Mouse (Mus musculus) yolk sac, embryonic 10.5 days (tissue): ENCODE data around the gene Ednrb.
"Not testable (repeated sequence)": the region's sequence is repeated elsewhere in the genome, so short reads cannot be mapped to it uniquely, and the experiment has no call there.

Source experiments
- DNase-seq: peaks from one replicate; pipeline ENCODE4 v3.0.0-alpha.2; 2017; ENCODE audit warnings: low spot score

The Ednrb gene

GRCm38 (mm10) chr14:103822590-103822989 lies 21.6 kb downstream of the Ednrb start:
- no peak for DNase-seq

- DNase-seq: no peak
Observed at GRCm38 (mm10) chr14:103816637-103817308, 27.4 kb downstream of the Ednrb start.

GRCm38 (mm10) chr14:103815542-103815941 lies 28.7 kb downstream of the Ednrb start:
- DNase-seq: no peak

- DNase-seq: no peak
Observed at GRCm38 (mm10) chr14:103814015-103814691, 30.0 kb downstream of the Ednrb start.

- no peak for DNase-seq
Observed at GRCm38 (mm10) chr14:103813246-103813645, 31.0 kb downstream of the Ednrb start.

- no peak for DNase-seq
Observed at GRCm38 (mm10) chr14:103811291-103811690, 32.9 kb downstream of the Ednrb start.

GRCm38 (mm10) chr14:103803907-103804659 lies 40.1 kb downstream of the Ednrb start:
- no peak for DNase-seq

- DNase-seq: no peak
Observed at GRCm38 (mm10) chr14:103797123-103797522, 47.1 kb downstream of the Ednrb start.

GRCm38 (mm10) chr14:103795591-103795990 lies 48.6 kb downstream of the Ednrb start:
- DNase-seq: no peak

GRCm38 (mm10) chr14:103793409-103793808 lies 50.8 kb downstream of the Ednrb start:
- no peak for DNase-seq

GRCm38 (mm10) chr14:103792726-103793125 lies 51.5 kb downstream of the Ednrb start:
- DNase-seq: no peak

GRCm38 (mm10) chr14:103787547-103787946 lies 56.7 kb downstream of the Ednrb start:
- DNase-seq: no peak

GRCm38 (mm10) chr14:103785096-103785965 lies 58.9 kb downstream of the Ednrb start:
- no peak for DNase-seq

- DNase-seq: not testable (repeated sequence)
Observed at GRCm38 (mm10) chr14:103780336-103780735, 63.9 kb downstream of the Ednrb start.

- no peak for DNase-seq
Observed at GRCm38 (mm10) chr14:103779276-103779675, 64.9 kb downstream of the Ednrb start.

GRCm38 (mm10) chr14:103778533-103779151 lies 65.6 kb downstream of the Ednrb start:
- no peak for DNase-seq

- no peak for DNase-seq
Observed at GRCm38 (mm10) chr14:103778009-103778431, 66.2 kb downstream of the Ednrb start.

- no peak for DNase-seq
Observed at GRCm38 (mm10) chr14:103777386-103777785, 66.8 kb downstream of the Ednrb start.

- no peak for DNase-seq
Observed at GRCm38 (mm10) chr14:103769319-103770245, 74.6 kb downstream of the Ednrb start.

- no peak for DNase-seq
Observed at GRCm38 (mm10) chr14:103767488-103767887, 76.7 kb downstream of the Ednrb start.
